Mouse (Mus musculus): Measurements from ENCODE around the gene Mxi1.

The Mxi1 gene

DNA sequence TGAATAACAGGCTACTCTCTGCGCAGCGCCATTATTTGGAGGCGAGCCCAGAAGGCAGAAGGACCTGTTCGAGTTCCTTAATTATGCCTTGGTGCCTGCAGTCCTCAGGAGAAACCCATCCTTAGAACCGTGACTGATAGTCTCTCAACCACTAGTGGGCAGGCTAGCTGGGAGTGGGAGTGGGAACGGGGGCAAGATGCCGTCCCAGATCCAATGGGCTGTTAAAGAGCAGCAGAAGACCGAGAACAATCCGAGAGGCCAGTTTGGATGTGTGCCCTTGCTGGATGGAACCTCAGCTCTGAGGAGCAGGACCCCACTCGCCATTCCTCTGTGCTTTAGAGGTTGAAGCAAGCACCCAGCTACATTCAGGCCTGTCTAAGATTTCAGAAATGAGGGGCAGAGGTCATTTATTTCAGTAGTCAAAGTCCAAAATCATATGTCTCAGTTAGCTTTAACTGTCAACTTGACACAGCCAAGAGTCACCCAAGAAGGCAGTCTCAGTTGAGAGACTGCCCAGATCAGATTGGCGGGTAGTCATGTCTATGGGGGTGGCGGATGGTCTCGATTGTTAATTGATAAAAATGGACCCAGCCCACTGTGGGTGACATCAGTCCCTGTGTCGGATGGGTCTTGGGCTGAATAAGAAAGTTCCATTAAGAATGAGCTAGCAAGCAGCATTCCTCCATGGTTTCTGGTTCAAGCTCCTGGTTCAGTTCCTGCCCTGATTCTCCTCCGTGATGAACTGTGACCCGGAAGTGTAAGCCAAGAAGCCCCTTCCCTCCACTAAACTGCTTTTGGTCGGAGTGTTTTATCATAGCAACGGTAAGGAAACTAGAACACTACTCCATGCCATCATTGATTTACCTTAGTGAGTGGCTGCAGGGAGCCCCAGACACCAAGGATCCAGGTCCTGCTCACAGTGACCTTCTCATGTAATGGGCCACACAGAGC lies 112.3 kb downstream of the Mxi1 start:
- in situ Hi-C loops (cut with MseI, MboI): loop anchor here in 1 of 2 experiments (5.0 kb wide), 1 partner anchor 35 kb away; no protein-coding TSS in a partner anchor

DNA sequence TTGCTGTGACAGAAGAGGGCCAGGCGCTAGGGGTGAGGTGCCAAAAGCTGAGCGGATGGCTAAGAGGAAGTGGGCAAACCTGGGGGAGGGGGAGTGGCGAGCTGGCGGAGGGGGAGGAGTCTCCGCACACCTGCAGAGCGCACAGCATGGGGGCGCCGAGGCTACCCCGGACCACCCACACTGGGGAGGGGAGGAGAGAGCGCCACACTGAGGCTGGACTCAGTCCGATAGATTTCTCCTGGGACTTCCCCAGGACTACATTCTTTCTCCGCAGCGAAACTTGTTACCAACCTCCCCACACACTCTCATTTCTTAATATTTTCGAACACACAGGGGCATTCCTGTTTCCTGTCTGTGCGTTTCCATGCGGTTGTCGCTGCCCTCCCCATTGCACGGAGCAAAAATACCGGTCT lies 113.0 kb downstream of the Mxi1 start:
- in situ Hi-C loops (cut with MseI, MboI): loop anchor here in 1 of 2 experiments (5.0 kb wide), 1 partner anchor 34 kb away; no protein-coding TSS in a partner anchor

- in situ Hi-C loops (cut with MseI, MboI): loop anchor here in 1 of 2 experiments (5.0 kb wide), 1 partner anchor 33 kb away; no protein-coding TSS in a partner anchor
Measured at GRCm38 (mm10) chr19:53423816-53424465, 113.6 kb downstream of the Mxi1 start.

- in situ Hi-C loops (cut with MseI, MboI): loop anchor here in 1 of 2 experiments (5.0 kb wide), 1 partner anchor 33 kb away; no protein-coding TSS in a partner anchor
Measured at GRCm38 (mm10) chr19:53424629-53425028, 114.3 kb downstream of the Mxi1 start.
